17 mouse cellular contexts compared by ENCODE assay signal in the genomic region with DNA sequence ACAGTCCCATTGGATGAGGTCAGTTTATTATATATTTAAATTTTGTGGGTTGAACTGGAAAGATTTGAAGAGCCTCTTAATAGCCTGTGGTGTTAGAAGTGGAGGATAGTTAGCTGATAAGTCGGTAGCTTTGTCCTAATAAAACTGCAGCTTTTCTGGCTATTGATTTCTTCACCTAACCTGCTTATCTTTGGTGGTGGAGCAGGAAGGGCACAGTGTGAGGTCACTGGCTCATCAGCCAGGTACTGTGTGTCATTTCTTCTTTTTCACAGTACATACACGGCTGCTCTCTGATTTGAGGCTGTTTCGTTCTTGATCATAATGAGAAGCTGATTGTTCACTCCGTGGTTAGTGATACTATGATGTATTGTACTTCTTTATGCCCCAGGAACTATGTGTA.
"Had no signal": no experiment of that assay in that cellular context is flagged by ENCODE, and none has a peak within 500 bp of the region (broad histone marks: within the 10 kb centered on the region; RNA-seq: fewer than 3 reads in every experiment).

No protein-coding gene starts in this region.

- H3K27ac ChIP-seq: lung, embryonic 15.5 days; macrophage; midbrain, embryonic 13.5 days; midbrain, embryonic 15.5 days; neural tube, embryonic 12.5 days had no signal

- H3K27me3 ChIP-seq: lung, embryonic 15.5 days; megakaryocyte, embryonic 14.5 days; midbrain, embryonic 13.5 days; midbrain, embryonic 15.5 days; neural tube, embryonic 12.5 days had no signal

- H3K4me3 ChIP-seq: lung, embryonic 15.5 days; megakaryocyte, embryonic 14.5 days; midbrain, embryonic 13.5 days; midbrain, embryonic 15.5 days; neural tube, embryonic 12.5 days had no signal

- H3K9me3 ChIP-seq: lung, embryonic 15.5 days; megakaryocyte, embryonic 14.5 days; midbrain, embryonic 13.5 days; midbrain, embryonic 15.5 days; neural tube, embryonic 12.5 days had no signal

- DNase-seq: lung, adult 2 months; lung, postnatal 14 days; lung, postnatal 36 days; right cerebral cortex, postnatal 25 days; right cerebral cortex, postnatal 4 days; spleen, adult 18-20 months; thymus, adult 18-20 months; thymus, postnatal 14 days; thymus, postnatal 36 days had no signal

- H3K9ac ChIP-seq: lung, embryonic 15.5 days; midbrain, embryonic 13.5 days; midbrain, embryonic 15.5 days; neural tube, embryonic 12.5 days had no signal

- H3K36me3 ChIP-seq: lung, embryonic 15.5 days; midbrain, embryonic 13.5 days; midbrain, embryonic 15.5 days; neural tube, embryonic 12.5 days had no signal

- ATAC-seq: lung, postnatal 0 days; midbrain, embryonic 13.5 days had no signal

- H3K4me2 ChIP-seq: lung, embryonic 15.5 days; midbrain, embryonic 11.5 days; midbrain, embryonic 13.5 days; midbrain, embryonic 15.5 days; neural tube, embryonic 12.5 days had no signal

- H3K4me1 ChIP-seq: lung, embryonic 15.5 days; midbrain, embryonic 15.5 days; neural tube, embryonic 12.5 days had no signal
